Mouse (Mus musculus): ENCODE results near the gene Fig4. TPM values are rescaled to one million over a fixed set of nuclear protein-coding genes. Genes with fewer than 3 reads are reported as not detected.

The Fig4 gene
- 48.1 and 52.5 TPM in 2 replicates for polyA plus RNA-seq (2016; fragmentation: Nextera tagmentation; extraction: Ambion mirVana)

GRCm38 (mm10) chr10:41302689-41303431, at the start of gene Fig4:
Gene Fig4 (minus strand): TSS chr10:41303260.
- no peaks in the 10 kb centered on the region for H3K9me3 ChIP-seq (replicated peaks)
- H3K36me3 ChIP-seq, result no peaks in the 10 kb centered on the region
- peak; percentile 94 for ATAC-seq (ENCODE audit: insufficient number of reproducible peaks, low FRiP score)
- H3K4me2 ChIP-seq, result peak within 1 kb of the TSS; percentile 86
- under 1% methylated on average over 38 of the region's 38 CpGs for WGBS
- H3K27ac ChIP-seq (ENCODE audit: poor library complexity, severe bottlenecking), result peak within 1 kb of the TSS; percentile 83
- no peaks in the 10 kb centered on the region for H3K27me3 ChIP-seq (replicated peaks)
- H3K4me3 ChIP-seq, result peak within 1 kb of the TSS; percentile 98
- H3K9ac ChIP-seq, result peak within 1 kb of the TSS; percentile 88
- peaks cover 17% of the 10 kb centered on the region for H3K4me1 ChIP-seq (replicated peaks)

GRCm38 (mm10) chr10:41341346-41341745, 38.3 kb upstream of the Fig4 start:
- Histone ChIP-seq H3K4me1 (replicated peaks) (peaks cover 8% of the 10 kb centered on the region), H3K9me3 (replicated peaks) (no peaks in the 10 kb centered on the region), H3K4me2 (no peak overlapping the region), H3K27me3 (replicated peaks) (no peaks in the 10 kb centered on the region), H3K36me3 (no peaks in the 10 kb centered on the region), H3K4me3 (no peak overlapping the region), H3K27ac (ENCODE audit: poor library complexity, severe bottlenecking) (no peak overlapping the region), H3K9ac (no peak overlapping the region)
- 83% methylated on average over 7 of the region's 7 CpGs for WGBS
- no peak for ATAC-seq (ENCODE audit: insufficient number of reproducible peaks, low FRiP score)

- Histone ChIP-seq H3K4me1 (replicated peaks) (peaks cover 8% of the 10 kb centered on the region), H3K9me3 (replicated peaks) (no peaks in the 10 kb centered on the region), H3K9ac (no peak overlapping the region), H3K4me3 (no peak overlapping the region), H3K36me3 (no peaks in the 10 kb centered on the region), H3K27ac (ENCODE audit: poor library complexity, severe bottlenecking) (no peak overlapping the region; the same call in 1 of the 2 replicates), H3K27me3 (replicated peaks) (no peaks in the 10 kb centered on the region), H3K4me2 (no peak overlapping the region)
- ATAC-seq (ENCODE audit: insufficient number of reproducible peaks, low FRiP score), result no peak
- 60% methylated on average over 2 of the region's 2 CpGs for WGBS
These were observed 29.5 kb upstream of the Fig4 start for GRCm38 (mm10) chr10:41332533-41333043.

GRCm38 (mm10) chr10:41315866-41316265, 12.8 kb upstream of the Fig4 start:
- Histone ChIP-seq H3K4me2 (no peak overlapping the region), H3K27ac (ENCODE audit: poor library complexity, severe bottlenecking) (no peak overlapping the region), H3K4me3 (no peak overlapping the region), H3K9ac (no peak overlapping the region), H3K27me3 (replicated peaks) (no peaks in the 10 kb centered on the region), H3K4me1 (replicated peaks) (no peaks in the 10 kb centered on the region), H3K36me3 (no peaks in the 10 kb centered on the region), H3K9me3 (replicated peaks) (0 out of 2 replicates have a peak, but pooled peaks cover 2% of the 10 kb centered on the region)
- 85% methylated on average over 3 of the region's 3 CpGs for WGBS
- no peak for ATAC-seq (ENCODE audit: insufficient number of reproducible peaks, low FRiP score)

GRCm38 (mm10) chr10:41308205-41308604, 5.1 kb upstream of the Fig4 start:
- H3K9me3 ChIP-seq (replicated peaks), result no peaks in the 10 kb centered on the region
- H3K9ac ChIP-seq, result no peak overlapping the region
- no peak overlapping the region for H3K27ac ChIP-seq (ENCODE audit: poor library complexity, severe bottlenecking)
- no peaks in the 10 kb centered on the region for H3K36me3 ChIP-seq
- no peaks in the 10 kb centered on the region for H3K27me3 ChIP-seq (replicated peaks)
- no peak overlapping the region for H3K4me3 ChIP-seq
- no peak overlapping the region for H3K4me2 ChIP-seq
- WGBS, result 79% methylated on average over 4 of the region's 4 CpGs
- no peak for ATAC-seq (ENCODE audit: insufficient number of reproducible peaks, low FRiP score)
- no peaks in the 10 kb centered on the region for H3K4me1 ChIP-seq (replicated peaks)

- peaks cover 12% of the 10 kb centered on the region for H3K4me1 ChIP-seq (replicated peaks)
- no peak overlapping the region for H3K4me2 ChIP-seq
- H3K27ac ChIP-seq (ENCODE audit: poor library complexity, severe bottlenecking), result no peak overlapping the region
- 64% methylated on average over 9 of the region's 9 CpGs for WGBS
- H3K9ac ChIP-seq, result no peak overlapping the region
- no peak overlapping the region for H3K4me3 ChIP-seq
- H3K9me3 ChIP-seq (replicated peaks), result no peaks in the 10 kb centered on the region
- H3K27me3 ChIP-seq (replicated peaks), result no peaks in the 10 kb centered on the region
- no peak for ATAC-seq (ENCODE audit: insufficient number of reproducible peaks, low FRiP score)
- no peaks in the 10 kb centered on the region for H3K36me3 ChIP-seq
These were observed 1.9 kb upstream of the Fig4 start for GRCm38 (mm10) chr10:41304961-41305455.

GRCm38 (mm10) chr10:41303639-41304444, 782 bp upstream of the Fig4 start, which contains the start of gene Ak9:
Gene Ak9 (plus strand): TSS chr10:41303980.
- peak within 1 kb of the TSS; percentile 98 for H3K4me3 ChIP-seq
- H3K36me3 ChIP-seq, result no peaks in the 10 kb centered on the region
- peak within 1 kb of the TSS; percentile 88 for H3K9ac ChIP-seq
- no peaks in the 10 kb centered on the region for H3K27me3 ChIP-seq (replicated peaks)
- H3K4me1 ChIP-seq (replicated peaks), result peaks cover 14% of the 10 kb centered on the region
- H3K4me2 ChIP-seq, result peak within 1 kb of the TSS; percentile 86
- ATAC-seq (ENCODE audit: insufficient number of reproducible peaks, low FRiP score), result peak; percentile 84
- no peaks in the 10 kb centered on the region for H3K9me3 ChIP-seq (replicated peaks)
- H3K27ac ChIP-seq (ENCODE audit: poor library complexity, severe bottlenecking), result peak within 1 kb of the TSS; percentile 83
- WGBS, result under 1% methylated on average over 25 of the region's 25 CpGs

GRCm38 (mm10) chr10:41300161-41300560, 2.9 kb downstream of the Fig4 start:
- no peaks in the 10 kb centered on the region for H3K9me3 ChIP-seq (replicated peaks)
- no peaks in the 10 kb centered on the region for H3K36me3 ChIP-seq
- no peaks in the 10 kb centered on the region for H3K27me3 ChIP-seq (replicated peaks)
- H3K9ac ChIP-seq, result no peak overlapping the region
- H3K27ac ChIP-seq (ENCODE audit: poor library complexity, severe bottlenecking), result no peak overlapping the region
- no peak for ATAC-seq (ENCODE audit: insufficient number of reproducible peaks, low FRiP score)
- 28% methylated on average over 1 of the region's 1 CpGs for WGBS
- peaks cover 27% of the 10 kb centered on the region for H3K4me1 ChIP-seq (replicated peaks)
- H3K4me3 ChIP-seq, result no peak overlapping the region
- H3K4me2 ChIP-seq, result no peak overlapping the region

- no peaks in the 10 kb centered on the region for H3K36me3 ChIP-seq
- no peak overlapping the region for H3K4me3 ChIP-seq
- peak overlapping the region; percentile 25; the same call in 1 of the 2 replicates for H3K27ac ChIP-seq (ENCODE audit: poor library complexity, severe bottlenecking)
- WGBS, result 38% methylated on average over 7 of the region's 7 CpGs
- H3K9ac ChIP-seq, result no peak overlapping the region
- no peaks in the 10 kb centered on the region for H3K27me3 ChIP-seq (replicated peaks)
- H3K4me1 ChIP-seq (replicated peaks), result peaks cover 49% of the 10 kb centered on the region
- ATAC-seq (ENCODE audit: insufficient number of reproducible peaks, low FRiP score), result no peak
- H3K4me2 ChIP-seq, result peak overlapping the region; percentile 35
- H3K9me3 ChIP-seq (replicated peaks), result no peaks in the 10 kb centered on the region
These were observed 7.9 kb downstream of the Fig4 start for GRCm38 (mm10) chr10:41295145-41295544.

GRCm38 (mm10) chr10:41294734-41295133, 8.3 kb downstream of the Fig4 start:
- peaks cover 45% of the 10 kb centered on the region for H3K4me1 ChIP-seq (replicated peaks)
- H3K27ac ChIP-seq (ENCODE audit: poor library complexity, severe bottlenecking), result peak overlapping the region; percentile 94
- no peaks in the 10 kb centered on the region for H3K9me3 ChIP-seq (replicated peaks)
- no peaks in the 10 kb centered on the region for H3K36me3 ChIP-seq
- peak overlapping the region; percentile 35 for H3K4me2 ChIP-seq
- no peak for ATAC-seq (ENCODE audit: insufficient number of reproducible peaks, low FRiP score)
- WGBS, result 41% methylated on average over 11 of the region's 11 CpGs
- no peaks in the 10 kb centered on the region for H3K27me3 ChIP-seq (replicated peaks)
- no peak overlapping the region for H3K4me3 ChIP-seq
- 0 out of 2 replicates have a peak overlapping the region, but pooled peaks have one; percentile 35 for H3K9ac ChIP-seq

- H3K9me3 ChIP-seq (replicated peaks), result no peaks in the 10 kb centered on the region
- peak overlapping the region; percentile 94 for H3K27ac ChIP-seq (ENCODE audit: poor library complexity, severe bottlenecking)
- H3K27me3 ChIP-seq (replicated peaks), result no peaks in the 10 kb centered on the region
- peak; percentile 78 for ATAC-seq (ENCODE audit: insufficient number of reproducible peaks, low FRiP score)
- peak overlapping the region; percentile 52 for H3K4me2 ChIP-seq
- no peaks in the 10 kb centered on the region for H3K36me3 ChIP-seq
- 3% methylated on average over 7 of the region's 7 CpGs for WGBS
- 0 out of 2 replicates have a peak overlapping the region, but pooled peaks have one; percentile 45 for H3K9ac ChIP-seq
- peaks cover 51% of the 10 kb centered on the region for H3K4me1 ChIP-seq (replicated peaks)
- H3K4me3 ChIP-seq, result peak overlapping the region; percentile 14; the same call in 1 of the 2 replicates
These were observed 10.0 kb downstream of the Fig4 start for GRCm38 (mm10) chr10:41293019-41293418.
